Mouse (Mus musculus) embryonic facial prominence, embryonic 15.5 days (tissue): ENCODE measurements around the gene Mtnr1a. TPM values are rescaled to one million over a fixed set of nuclear protein-coding genes. Genes with fewer than 3 reads are reported as not detected.

Experiments
- ATAC-seq: fragments of 200-750 bp; cut with Nextera tagmentation; 2 replicates; pipeline ENCODE4 v1.8.0; 2017; ENCODE audit warnings: low read depth, moderate TSS enrichment; ENCODE audit not compliant: insufficient number of reproducible peaks, low FRiP score, low TSS enrichment
- H3K27ac ChIP-seq: fragments of 300-500 bp; sonication (generic); replicated peaks from 2 replicates; pipeline ENCODE4 v1.5.1; 2015; ENCODE audit warnings: mild to moderate bottlenecking, inconsistent platforms
- H3K27me3 ChIP-seq: fragments of 300-500 bp; sonication (generic); 2 replicates; pipeline ENCODE4 v1.6.1; 2015; ENCODE audit warnings: inconsistent platforms
- H3K36me3 ChIP-seq: fragments of 300-500 bp; sonication (generic); 2 replicates; pipeline ENCODE4 v1.6.1; 2015; ENCODE audit warnings: mild to moderate bottlenecking, inconsistent platforms
- H3K4me1 ChIP-seq: fragments of 300-500 bp; sonication (generic); 2 replicates; pipeline ENCODE4 v1.6.1; 2015; ENCODE audit warnings: inconsistent platforms
- H3K4me2 ChIP-seq: fragments of 300-500 bp; sonication (generic); replicated peaks from 2 replicates; pipeline ENCODE4 v1.6.1; 2015; ENCODE audit warnings: mild to moderate bottlenecking, inconsistent platforms
- H3K4me3 ChIP-seq: fragments of 300-500 bp; sonication (generic); replicated peaks from 2 replicates; pipeline ENCODE4 v1.5.1; 2015; ENCODE audit warnings: mild to moderate bottlenecking, inconsistent platforms
- H3K9ac ChIP-seq: fragments of 300-500 bp; sonication (generic); 2 replicates; pipeline ENCODE4 v1.6.1; 2015; ENCODE audit warnings: inconsistent platforms
- H3K9me3 ChIP-seq: fragments of 300-500 bp; sonication (generic); replicated peaks from 2 replicates; pipeline ENCODE4 v1.6.1; 2016; ENCODE audit warnings: inconsistent platforms
- WGBS: fragments of 180-500 bp; shearing (Covaris S2); methylation state at CpG from one replicate; pipeline ENCODE4 v1.1.7; 2015; 5-methylcytosine and 5-hydroxymethylcytosine counted together
- polyA plus RNA-seq: library from polyadenylated mRNA; unstranded; fragments of >200 nt; fragmentation: Nextera tagmentation; extraction: Ambion mirVana; gene quantifications from 2 replicates; pipeline ENCODE4 v1.2.1, GENCODE M21; 2015

Gene Mtnr1a
- 0.30 TPM in 1 of 2 replicates, not detected in the other for polyA plus RNA-seq

GRCm38 (mm10) chr8:45068759-45069386 is at the start of gene Mtnr1a:
Gene Mtnr1a, plus strand, starts transcription at chr8:45069137.
- Histone ChIP-seq H3K4me3 (peak within 1 kb of the TSS; percentile 18; the same call in 1 of the 2 replicates), H3K36me3 (no peaks in the 10 kb centered on the region), H3K27me3 (no peaks in the 10 kb centered on the region), H3K9ac (no peak within 1 kb of the TSS), H3K4me2 (peak within 1 kb of the TSS; percentile 55), H3K9me3 (no peaks in the 10 kb centered on the region), H3K27ac (no peak within 1 kb of the TSS), H3K4me1 (peaks cover 4% of the 10 kb centered on the region)
- ATAC-seq: peak; percentile 79; the same call in 1 of the 2 replicates
- 9% methylated on average over 29 of the region's 29 CpGs for WGBS

GRCm38 (mm10) chr8:45019241-45019640 is 49.7 kb upstream of the Mtnr1a start:
- H3K9me3 ChIP-seq: peaks cover 9% of the 10 kb centered on the region
- H3K36me3 ChIP-seq: peaks cover 52% of the 10 kb centered on the region
- H3K4me1 ChIP-seq: no peaks in the 10 kb centered on the region
- ATAC-seq: no peak
- H3K4me3 ChIP-seq: no peak overlapping the region
- no peak overlapping the region for H3K4me2 ChIP-seq
- 55% methylated on average over 5 of the region's 5 CpGs for WGBS
- H3K9ac ChIP-seq: no peak overlapping the region
- no peaks in the 10 kb centered on the region for H3K27me3 ChIP-seq
- H3K27ac ChIP-seq: no peak overlapping the region

GRCm38 (mm10) chr8:45021171-45021570 is 47.8 kb upstream of the Mtnr1a start:
- WGBS: 45% methylated on average over 5 of the region's 5 CpGs
- Histone ChIP-seq H3K27ac (0 out of 2 replicates have a peak overlapping the region, but pooled peaks have one; percentile 2), H3K36me3 (peaks cover 64% of the 10 kb centered on the region), H3K4me2 (no peak overlapping the region), H3K9me3 (peaks cover 9% of the 10 kb centered on the region), H3K4me1 (no peaks in the 10 kb centered on the region), H3K27me3 (no peaks in the 10 kb centered on the region), H3K4me3 (no peak overlapping the region), H3K9ac (no peak overlapping the region)
- no peak for ATAC-seq

GRCm38 (mm10) chr8:45021911-45022665 is 46.8 kb upstream of the Mtnr1a start:
- no peak for ATAC-seq
- Histone ChIP-seq H3K4me3 (no peak overlapping the region), H3K36me3 (peaks cover 71% of the 10 kb centered on the region), H3K9me3 (peaks cover 9% of the 10 kb centered on the region), H3K4me1 (no peaks in the 10 kb centered on the region), H3K4me2 (no peak overlapping the region), H3K27me3 (no peaks in the 10 kb centered on the region), H3K27ac (no peak overlapping the region), H3K9ac (no peak overlapping the region)
- WGBS: 83% methylated on average over 21 of the region's 21 CpGs

- Histone ChIP-seq H3K4me2 (no peak overlapping the region), H3K27me3 (no peaks in the 10 kb centered on the region), H3K9me3 (peaks cover 9% of the 10 kb centered on the region), H3K9ac (no peak overlapping the region), H3K27ac (no peak overlapping the region), H3K36me3 (peaks cover 75% of the 10 kb centered on the region), H3K4me1 (no peaks in the 10 kb centered on the region), H3K4me3 (no peak overlapping the region)
- 49% methylated on average over 6 of the region's 6 CpGs for WGBS
- no peak for ATAC-seq
These were observed 40.8 kb upstream of the Mtnr1a start for GRCm38 (mm10) chr8:45028081-45028497.

GRCm38 (mm10) chr8:45038350-45038749 is 30.6 kb upstream of the Mtnr1a start:
- H3K27ac ChIP-seq: no peak overlapping the region
- no peak overlapping the region for H3K4me2 ChIP-seq
- H3K9me3 ChIP-seq: no peaks in the 10 kb centered on the region
- 80% methylated on average over 15 of the region's 15 CpGs for WGBS
- H3K9ac ChIP-seq: no peak overlapping the region
- no peaks in the 10 kb centered on the region for H3K27me3 ChIP-seq
- H3K36me3 ChIP-seq: peaks cover 94% of the 10 kb centered on the region
- ATAC-seq: no peak
- H3K4me1 ChIP-seq: no peaks in the 10 kb centered on the region
- H3K4me3 ChIP-seq: no peak overlapping the region

- Histone ChIP-seq H3K4me2 (no peak overlapping the region), H3K36me3 (peaks cover 81% of the 10 kb centered on the region), H3K4me1 (no peaks in the 10 kb centered on the region), H3K27ac (no peak overlapping the region), H3K4me3 (no peak overlapping the region), H3K9me3 (no peaks in the 10 kb centered on the region), H3K27me3 (no peaks in the 10 kb centered on the region), H3K9ac (no peak overlapping the region)
- WGBS: 93% methylated on average over 26 of the region's 26 CpGs
- ATAC-seq: no peak
These were observed 24.8 kb upstream of the Mtnr1a start for GRCm38 (mm10) chr8:45044160-45044559.

- no peaks in the 10 kb centered on the region for H3K4me1 ChIP-seq
- H3K9ac ChIP-seq: no peak overlapping the region
- no peak overlapping the region for H3K4me2 ChIP-seq
- no peaks in the 10 kb centered on the region for H3K27me3 ChIP-seq
- 81% methylated on average over 8 of the region's 8 CpGs for WGBS
- peaks cover 80% of the 10 kb centered on the region for H3K36me3 ChIP-seq
- no peak overlapping the region for H3K4me3 ChIP-seq
- H3K9me3 ChIP-seq: no peaks in the 10 kb centered on the region
- no peak overlapping the region for H3K27ac ChIP-seq
- no peak for ATAC-seq
These were observed 18.5 kb upstream of the Mtnr1a start for GRCm38 (mm10) chr8:45050451-45050850.

- H3K4me3 ChIP-seq: no peak overlapping the region
- H3K27ac ChIP-seq: no peak overlapping the region
- peaks cover 81% of the 10 kb centered on the region for H3K36me3 ChIP-seq
- no peaks in the 10 kb centered on the region for H3K27me3 ChIP-seq
- WGBS: 94% methylated on average over 30 of the region's 30 CpGs
- ATAC-seq: no peak
- no peak overlapping the region for H3K4me2 ChIP-seq
- no peaks in the 10 kb centered on the region for H3K9me3 ChIP-seq
- H3K4me1 ChIP-seq: no peaks in the 10 kb centered on the region
- no peak overlapping the region for H3K9ac ChIP-seq
These were observed 17.7 kb upstream of the Mtnr1a start for GRCm38 (mm10) chr8:45051236-45051635.

- WGBS: 94% methylated on average over 1 of the region's 1 CpGs
- Histone ChIP-seq H3K4me1 (no peaks in the 10 kb centered on the region), H3K27me3 (no peaks in the 10 kb centered on the region), H3K36me3 (peaks cover 72% of the 10 kb centered on the region), H3K9ac (no peak overlapping the region), H3K9me3 (no peaks in the 10 kb centered on the region), H3K4me2 (no peak overlapping the region), H3K27ac (no peak overlapping the region), H3K4me3 (no peak overlapping the region)
- no peak for ATAC-seq
These were observed 16.7 kb upstream of the Mtnr1a start for GRCm38 (mm10) chr8:45052205-45052604.

GRCm38 (mm10) chr8:45052618-45053017 is 16.3 kb upstream of the Mtnr1a start:
- no peak overlapping the region for H3K4me2 ChIP-seq
- WGBS: 86% methylated on average over 9 of the region's 9 CpGs
- no peak overlapping the region for H3K27ac ChIP-seq
- H3K36me3 ChIP-seq: peaks cover 71% of the 10 kb centered on the region
- H3K9ac ChIP-seq: no peak overlapping the region
- no peaks in the 10 kb centered on the region for H3K27me3 ChIP-seq
- ATAC-seq: no peak
- no peaks in the 10 kb centered on the region for H3K9me3 ChIP-seq
- no peaks in the 10 kb centered on the region for H3K4me1 ChIP-seq
- no peak overlapping the region for H3K4me3 ChIP-seq
